Mouse (Mus musculus) frontal cortex, postnatal 25 days (tissue): ENCODE measurements around the gene Serpind1.

Source experiments
- DNase-seq, 2 experiments: peaks; one replicate each; pipeline ENCODE4 v3.0.0; 2022; ENCODE audit warnings: low spot score in 2 of 2

Gene Serpind1

GRCm38 (mm10) chr16:17346766-17347165 lies 15.6 kb downstream of the Serpind1 start:
- DNase-seq = no peak

- DNase-seq = no peak
Observed at GRCm38 (mm10) chr16:17356031-17356430, 24.9 kb downstream of the Serpind1 start.

- DNase-seq = no peak
Observed at GRCm38 (mm10) chr16:17358787-17359186, 27.6 kb downstream of the Serpind1 start.

- DNase-seq = no peak
Observed at GRCm38 (mm10) chr16:17382306-17382705, 51.1 kb downstream of the Serpind1 start.

GRCm38 (mm10) chr16:17383594-17384326 lies 52.6 kb downstream of the Serpind1 start:
- no peak for DNase-seq

GRCm38 (mm10) chr16:17392784-17393183 lies 61.6 kb downstream of the Serpind1 start:
- no peak for DNase-seq
